Mouse (Mus musculus) myocyte (in vitro differentiated cells): ENCODE measurements around the gene Psmc6.

Source experiments
- E2F4 ChIP-seq: IDR thresholded peaks from one replicate; pipeline ENCODE4 v1.6.1; 2011; ENCODE audit warnings: mild to moderate bottlenecking, control low read depth, moderate library complexity; ENCODE audit not compliant: insufficient read depth
- MAX ChIP-seq: IDR thresholded peaks from one replicate; pipeline ENCODE4 v1.6.1; 2011; ENCODE audit warnings: low read depth, mild to moderate bottlenecking, control low read depth
- MYOD1 ChIP-seq, 3 experiments: IDR thresholded peaks; one replicate each; pipeline ENCODE4 v1.6.1; 2011; ENCODE audit warnings: control low read depth in 2 of 3, low read depth in 2 of 3, mild to moderate bottlenecking in 2 of 3, moderate library complexity in 1 of 3; ENCODE audit not compliant: insufficient read length in 2 of 3, control insufficient read depth in 1 of 3
- MYOG ChIP-seq, 3 experiments: IDR thresholded peaks; one replicate each; pipeline ENCODE4 v1.6.1; 2011; ENCODE audit warnings: control low read depth in 2 of 3, low read depth in 2 of 3, mild to moderate bottlenecking in 2 of 3; ENCODE audit not compliant: insufficient read length in 2 of 3, control insufficient read depth in 1 of 3, insufficient read depth in 1 of 3
- POLR2A ChIP-seq: IDR thresholded peaks from one replicate; pipeline ENCODE4 v1.6.1; 2011; ENCODE audit warnings: low read depth, mild to moderate bottlenecking, control low read depth, moderate library complexity; ENCODE audit not compliant: insufficient read length
- POLR2AphosphoS2 ChIP-seq: IDR thresholded peaks from one replicate; pipeline ENCODE4 v1.6.1; 2011; ENCODE audit warnings: low read depth, control low read depth; ENCODE audit not compliant: insufficient read length
- REST ChIP-seq: IDR thresholded peaks from one replicate; pipeline ENCODE4 v1.6.1; 2011; ENCODE audit warnings: mild to moderate bottlenecking, control low read depth, moderate library complexity; ENCODE audit not compliant: insufficient read depth, insufficient read length
- SRF ChIP-seq: IDR thresholded peaks from one replicate; pipeline ENCODE4 v1.6.1; 2011; ENCODE audit warnings: low read depth; ENCODE audit not compliant: control insufficient read depth, insufficient read length
- TCF12 ChIP-seq: IDR thresholded peaks from one replicate; pipeline ENCODE4 v1.6.1; 2011; ENCODE audit warnings: mild to moderate bottlenecking, control low read depth; ENCODE audit not compliant: poor library complexity, insufficient read depth, severe bottlenecking
- TCF3 ChIP-seq: IDR thresholded peaks from one replicate; pipeline ENCODE4 v1.6.1; 2011; ENCODE audit warnings: low read depth, control low read depth; ENCODE audit not compliant: insufficient read length
- USF1 ChIP-seq: IDR thresholded peaks from one replicate; pipeline ENCODE4 v1.6.1; 2011; ENCODE audit warnings: low read depth, mild to moderate bottlenecking, control low read depth, moderate library complexity

- TF ChIP-seq POLR2A (no peak), MYOG (IDR thresholded peaks at IDR 0.05; ENCODE audit: control insufficient read depth in 1 of 3, insufficient read depth in 1 of 3, insufficient read length in 2 of 3, low read depth in 2 of 3) (no peak), TCF12 (no peak), POLR2AphosphoS2 (no peak), MYOD1 (IDR thresholded peaks at IDR 0.05; ENCODE audit: control insufficient read depth in 1 of 3, insufficient read length in 2 of 3, low read depth in 2 of 3) (no peak), USF1 (no peak), MAX (no peak), E2F4 (no peak), TCF3 (no peak), REST (no peak), SRF (no peak)
These were observed 35.6 kb downstream of the Psmc6 start for GRCm38 (mm10) chr14:45365196-45365587.
